Mouse (Mus musculus) stomach, embryonic 15.5 days (tissue): Measurements from ENCODE around the gene Zbtb20. TPM values are rescaled to one million over a fixed set of nuclear protein-coding genes. Genes with fewer than 3 reads are reported as not detected.

ENCODE experiments used
- ATAC-seq: fragments of 200-750 bp; cut with Nextera tagmentation; 2 replicates; pipeline ENCODE4 v1.8.0; 2017; ENCODE audit warnings: low read depth, moderate number of reproducible peaks, moderate TSS enrichment; ENCODE audit not compliant: insufficient read depth, low FRiP score
- H3K27ac ChIP-seq: fragments of 300-500 bp; sonication (generic); 2 replicates; pipeline ENCODE4 v1.5.1; 2015; ENCODE audit warnings: mild to moderate bottlenecking, inconsistent platforms
- H3K27me3 ChIP-seq: fragments of 300-500 bp; sonication (generic); replicated peaks from 2 replicates; pipeline ENCODE4 v1.6.1; 2015; ENCODE audit warnings: inconsistent platforms
- H3K36me3 ChIP-seq: fragments of 300-500 bp; sonication (generic); 2 replicates; pipeline ENCODE4 v1.6.1; 2015; ENCODE audit warnings: inconsistent platforms
- H3K4me1 ChIP-seq: fragments of 300-500 bp; sonication (generic); 2 replicates; pipeline ENCODE4 v1.6.1; 2015; ENCODE audit warnings: inconsistent platforms
- H3K4me2 ChIP-seq: fragments of 300-500 bp; sonication (generic); 2 replicates; pipeline ENCODE4 v1.6.1; 2015; ENCODE audit warnings: mild to moderate bottlenecking, inconsistent platforms
- H3K4me3 ChIP-seq: fragments of 300-500 bp; sonication (generic); replicated peaks from 2 replicates; pipeline ENCODE4 v1.5.1; 2015; ENCODE audit warnings: inconsistent platforms
- H3K9ac ChIP-seq: fragments of 300-500 bp; sonication (generic); 2 replicates; pipeline ENCODE4 v1.6.1; 2015; ENCODE audit warnings: inconsistent platforms
- H3K9me3 ChIP-seq: fragments of 300-500 bp; sonication (generic); 2 replicates; pipeline ENCODE4 v1.6.1; 2016; ENCODE audit warnings: inconsistent platforms
- WGBS: fragments of 180-500 bp; shearing (Covaris S2); methylation state at CpG from one replicate; pipeline ENCODE4 v1.1.7; 2015; 5-methylcytosine and 5-hydroxymethylcytosine counted together
- polyA plus RNA-seq: library from polyadenylated mRNA; unstranded; fragments of >200 nt; fragmentation: Nextera tagmentation; extraction: Ambion mirVana; gene quantifications from 2 replicates; pipeline ENCODE4 v1.2.1, GENCODE M21; 2015

The Zbtb20 gene
- polyA plus RNA-seq, 1 experiment from 2014 or later, result 23.4 TPM

DNA sequence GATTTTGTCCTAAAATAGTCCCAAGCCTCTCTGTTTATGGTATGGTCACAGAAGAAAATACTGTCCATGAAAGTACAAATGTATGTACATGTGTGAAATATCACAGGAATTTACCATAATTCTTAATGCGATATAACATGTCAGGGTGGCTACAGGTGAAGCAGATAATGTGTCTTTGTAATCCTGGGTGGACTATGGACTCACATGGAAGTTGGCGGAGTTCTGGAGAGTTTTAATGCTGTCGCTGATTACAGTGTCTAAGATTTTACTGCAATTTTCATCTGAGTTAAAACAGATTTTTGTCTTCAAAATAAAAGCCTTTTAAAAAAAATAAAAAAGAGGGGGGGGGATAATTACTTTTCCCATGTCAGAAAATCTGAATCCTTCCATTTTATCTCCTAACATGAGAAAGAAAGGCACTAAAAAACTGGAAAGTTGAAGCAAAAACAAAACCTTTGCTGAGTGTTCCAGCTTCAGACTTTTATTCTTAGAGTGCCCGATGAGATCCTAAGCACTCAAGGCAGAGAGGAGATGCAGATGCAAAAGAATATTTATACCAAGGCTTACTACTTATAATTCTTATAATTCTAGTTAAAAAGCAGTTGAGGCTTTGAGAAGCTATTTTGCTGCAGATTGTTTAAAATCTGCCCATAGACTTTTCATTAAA, 509.4 kb downstream of the Zbtb20 start:
- Histone ChIP-seq H3K9me3 (no peaks in the 10 kb centered on the region), H3K4me3 (no peak overlapping the region), H3K4me1 (no peaks in the 10 kb centered on the region), H3K36me3 (no peaks in the 10 kb centered on the region), H3K27me3 (no peaks in the 10 kb centered on the region), H3K9ac (no peak overlapping the region), H3K4me2 (no peak overlapping the region), H3K27ac (no peak overlapping the region)
- no peak for ATAC-seq
- WGBS, result 65% methylated on average over 4 of the region's 4 CpGs

DNA sequence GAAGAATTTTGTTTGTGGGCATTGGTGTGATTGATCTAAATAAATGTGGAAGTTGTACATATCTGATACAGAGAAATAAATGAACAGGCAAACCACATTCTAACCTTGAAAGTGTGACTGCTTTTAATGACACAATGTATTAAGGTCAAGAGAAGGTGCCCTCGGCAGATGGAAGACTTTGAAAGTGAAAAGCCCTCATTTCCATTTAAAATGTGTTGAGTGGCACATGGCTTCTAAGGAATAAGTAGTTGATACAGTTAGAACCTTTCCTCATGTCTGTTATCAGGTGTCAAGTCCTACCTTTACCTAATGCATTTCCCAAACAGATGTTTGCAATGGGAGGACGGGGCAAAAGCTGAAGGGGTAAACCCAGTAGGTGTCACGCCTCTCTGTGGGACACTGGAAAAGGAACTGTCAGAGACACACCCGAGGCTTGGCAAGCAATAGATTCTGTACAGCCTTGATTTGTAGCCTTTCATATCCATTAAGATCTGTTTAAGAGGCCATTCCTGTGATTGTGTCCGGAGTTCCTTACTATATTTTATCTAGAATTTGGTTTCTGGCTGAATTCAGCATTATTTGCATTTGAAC, 510.0 kb downstream of the Zbtb20 start:
- 59% methylated on average over 5 of the region's 5 CpGs for WGBS
- Histone ChIP-seq H3K4me3 (no peak overlapping the region), H3K27ac (no peak overlapping the region), H3K36me3 (no peaks in the 10 kb centered on the region), H3K27me3 (no peaks in the 10 kb centered on the region), H3K9ac (no peak overlapping the region), H3K9me3 (no peaks in the 10 kb centered on the region), H3K4me2 (no peak overlapping the region), H3K4me1 (no peaks in the 10 kb centered on the region)
- ATAC-seq, result no peak

DNA sequence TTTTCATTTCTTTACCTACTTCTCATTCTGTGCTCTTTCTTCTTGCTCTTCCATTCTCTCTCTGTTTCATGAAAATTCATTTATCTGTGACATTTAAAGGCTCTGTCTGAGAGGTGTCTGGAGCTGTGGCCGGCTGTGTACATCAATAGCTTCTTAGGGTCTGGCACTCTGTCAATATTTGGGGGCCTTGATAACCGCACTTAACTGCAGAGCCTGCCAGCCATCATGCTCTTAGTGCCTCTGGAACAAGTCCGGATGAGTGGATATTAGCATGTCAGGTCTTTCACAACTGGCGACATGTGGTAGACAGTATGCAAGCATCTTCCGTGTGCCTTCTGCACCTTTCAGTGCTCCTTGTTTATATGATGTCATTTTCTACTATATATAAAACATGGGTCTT, 510.7 kb downstream of the Zbtb20 start:
- no peak for ATAC-seq
- Histone ChIP-seq H3K36me3 (no peaks in the 10 kb centered on the region), H3K9me3 (no peaks in the 10 kb centered on the region), H3K4me3 (no peak overlapping the region), H3K4me1 (no peaks in the 10 kb centered on the region), H3K4me2 (no peak overlapping the region), H3K9ac (no peak overlapping the region), H3K27ac (no peak overlapping the region), H3K27me3 (no peaks in the 10 kb centered on the region)
- WGBS, result 57% methylated on average over 5 of the region's 5 CpGs

DNA sequence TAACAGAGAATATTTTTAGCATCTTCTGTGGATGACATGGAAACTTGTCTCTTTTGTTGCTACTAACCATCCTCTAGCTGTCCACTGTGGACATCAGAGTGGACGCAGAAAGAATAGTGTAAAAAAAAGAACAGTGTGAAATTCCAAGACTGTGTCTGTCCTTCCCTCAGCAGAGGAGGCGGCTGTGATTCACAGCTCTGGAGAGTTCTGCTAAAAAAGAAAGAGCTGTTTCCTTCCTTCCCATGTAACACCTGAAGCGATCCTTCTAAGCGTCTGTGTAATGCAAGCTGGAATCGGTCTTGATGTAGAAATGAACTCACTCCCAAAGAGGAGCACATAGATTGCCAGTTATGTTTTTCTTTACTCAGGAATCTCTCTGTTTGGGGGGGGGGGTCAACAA, 512.7 kb downstream of the Zbtb20 start:
- H3K4me2 ChIP-seq, result no peak overlapping the region
- H3K27ac ChIP-seq, result no peak overlapping the region
- 87% methylated on average over 5 of the region's 5 CpGs for WGBS
- H3K27me3 ChIP-seq, result no peaks in the 10 kb centered on the region
- no peaks in the 10 kb centered on the region for H3K4me1 ChIP-seq
- H3K36me3 ChIP-seq, result no peaks in the 10 kb centered on the region
- no peak for ATAC-seq
- H3K4me3 ChIP-seq, result no peak overlapping the region
- H3K9me3 ChIP-seq, result no peaks in the 10 kb centered on the region
- no peak overlapping the region for H3K9ac ChIP-seq

DNA sequence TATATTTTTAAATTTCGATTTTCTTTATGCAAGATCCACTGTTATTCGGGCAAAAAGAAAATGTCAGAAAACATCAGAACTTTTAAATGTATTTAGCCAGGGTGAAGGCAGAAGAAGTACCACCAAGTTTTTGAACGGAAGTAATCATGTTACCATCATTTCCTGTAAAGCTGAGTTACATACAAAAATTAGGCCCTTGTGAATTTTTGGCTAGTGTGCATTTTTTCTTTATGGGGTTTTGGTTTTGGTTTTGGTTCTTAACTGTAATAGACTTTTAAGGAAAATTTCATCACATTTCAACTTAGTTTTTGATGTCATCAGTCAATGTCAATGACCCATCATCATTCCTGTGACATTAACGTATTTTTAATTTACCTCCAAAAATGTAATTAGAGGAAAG, 514.7 kb downstream of the Zbtb20 start:
- 91% methylated on average over 4 of the region's 4 CpGs for WGBS
- H3K9ac ChIP-seq, result no peak overlapping the region
- H3K4me3 ChIP-seq, result no peak overlapping the region
- no peak overlapping the region for H3K27ac ChIP-seq
- no peak for ATAC-seq
- H3K36me3 ChIP-seq, result no peaks in the 10 kb centered on the region
- no peaks in the 10 kb centered on the region for H3K27me3 ChIP-seq
- no peak overlapping the region for H3K4me2 ChIP-seq
- H3K4me1 ChIP-seq, result no peaks in the 10 kb centered on the region
- no peaks in the 10 kb centered on the region for H3K9me3 ChIP-seq

DNA sequence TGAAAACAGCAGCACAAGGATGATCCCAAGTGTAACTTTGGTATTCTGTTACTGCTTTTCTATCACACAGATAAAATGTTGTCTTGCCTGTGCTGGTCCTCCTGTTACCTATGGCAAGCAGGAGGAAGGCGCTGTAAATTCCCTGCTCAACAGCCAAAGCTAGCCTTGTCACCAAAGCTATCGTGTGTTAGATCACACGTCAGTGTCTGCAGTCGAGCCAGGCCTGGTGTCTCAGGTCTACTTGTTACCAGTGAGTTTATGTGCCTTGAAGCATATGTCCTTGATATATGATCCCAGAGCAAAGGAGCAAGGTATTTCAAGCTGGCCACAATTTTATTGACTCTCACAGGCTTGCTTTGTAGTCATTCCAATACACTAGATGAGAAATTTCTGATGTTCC, 517.7 kb downstream of the Zbtb20 start:
- no peak for ATAC-seq
- H3K9ac ChIP-seq, result no peak overlapping the region
- H3K27ac ChIP-seq, result no peak overlapping the region
- no peaks in the 10 kb centered on the region for H3K4me1 ChIP-seq
- no peak overlapping the region for H3K4me3 ChIP-seq
- no peaks in the 10 kb centered on the region for H3K27me3 ChIP-seq
- no peak overlapping the region for H3K4me2 ChIP-seq
- WGBS, result 79% methylated on average over 4 of the region's 4 CpGs
- no peaks in the 10 kb centered on the region for H3K9me3 ChIP-seq
- no peaks in the 10 kb centered on the region for H3K36me3 ChIP-seq

DNA sequence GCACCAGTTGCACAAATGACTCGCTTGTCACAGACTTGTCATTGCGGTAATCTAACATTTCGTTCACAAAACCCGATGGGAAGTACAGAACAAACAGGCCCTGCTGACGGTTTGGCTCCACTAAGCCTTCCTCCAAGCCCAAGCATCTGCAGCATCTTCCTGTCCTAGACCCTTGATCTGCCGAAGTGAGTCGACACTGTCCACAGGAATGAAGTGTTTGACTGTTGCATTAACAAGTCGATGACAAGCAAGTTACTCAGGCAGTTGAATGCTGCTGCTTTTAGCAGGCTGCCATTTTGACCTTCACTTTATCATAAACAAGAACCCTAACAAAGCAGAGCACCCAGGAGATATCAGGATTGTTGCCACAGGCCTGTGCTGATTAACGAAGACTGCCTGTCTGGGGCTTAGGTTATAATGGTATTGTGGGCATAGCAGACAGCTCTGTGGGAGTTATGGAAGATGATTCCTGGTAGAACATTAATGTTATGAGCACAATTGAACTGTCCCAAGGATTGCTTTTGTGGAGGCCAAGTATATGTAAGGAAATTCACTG, 518.4 kb downstream of the Zbtb20 start:
- no peak for ATAC-seq
- Histone ChIP-seq H3K4me2 (no peak overlapping the region), H3K4me1 (no peaks in the 10 kb centered on the region), H3K9ac (no peak overlapping the region), H3K9me3 (no peaks in the 10 kb centered on the region), H3K36me3 (no peaks in the 10 kb centered on the region), H3K27me3 (no peaks in the 10 kb centered on the region), H3K4me3 (no peak overlapping the region), H3K27ac (no peak overlapping the region)
- 62% methylated on average over 9 of the region's 9 CpGs for WGBS

DNA sequence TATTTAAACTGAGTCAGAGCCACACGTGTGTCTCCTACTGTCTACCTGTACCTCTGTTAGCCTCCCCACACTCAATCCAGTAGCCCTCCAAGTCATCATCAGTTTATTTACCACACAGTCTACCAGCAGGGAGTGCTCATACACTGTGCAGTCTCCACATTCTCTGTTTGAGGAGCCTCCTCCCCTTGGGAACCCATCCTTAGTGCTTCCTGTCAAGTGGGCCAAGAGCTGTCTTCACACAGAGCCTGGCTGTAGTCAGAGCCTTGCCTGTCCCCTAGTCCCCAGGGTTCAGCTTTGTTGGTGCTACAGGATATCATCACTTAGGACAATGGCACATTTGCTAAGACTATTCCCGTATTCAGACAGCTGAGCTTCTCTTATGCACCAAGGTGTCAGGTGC, 519.1 kb downstream of the Zbtb20 start:
- no peaks in the 10 kb centered on the region for H3K9me3 ChIP-seq
- H3K27me3 ChIP-seq, result no peaks in the 10 kb centered on the region
- WGBS, result 83% methylated on average over 2 of the region's 2 CpGs
- H3K4me1 ChIP-seq, result no peaks in the 10 kb centered on the region
- ATAC-seq, result no peak
- no peak overlapping the region for H3K27ac ChIP-seq
- H3K4me2 ChIP-seq, result no peak overlapping the region
- no peaks in the 10 kb centered on the region for H3K36me3 ChIP-seq
- H3K4me3 ChIP-seq, result no peak overlapping the region
- no peak overlapping the region for H3K9ac ChIP-seq

DNA sequence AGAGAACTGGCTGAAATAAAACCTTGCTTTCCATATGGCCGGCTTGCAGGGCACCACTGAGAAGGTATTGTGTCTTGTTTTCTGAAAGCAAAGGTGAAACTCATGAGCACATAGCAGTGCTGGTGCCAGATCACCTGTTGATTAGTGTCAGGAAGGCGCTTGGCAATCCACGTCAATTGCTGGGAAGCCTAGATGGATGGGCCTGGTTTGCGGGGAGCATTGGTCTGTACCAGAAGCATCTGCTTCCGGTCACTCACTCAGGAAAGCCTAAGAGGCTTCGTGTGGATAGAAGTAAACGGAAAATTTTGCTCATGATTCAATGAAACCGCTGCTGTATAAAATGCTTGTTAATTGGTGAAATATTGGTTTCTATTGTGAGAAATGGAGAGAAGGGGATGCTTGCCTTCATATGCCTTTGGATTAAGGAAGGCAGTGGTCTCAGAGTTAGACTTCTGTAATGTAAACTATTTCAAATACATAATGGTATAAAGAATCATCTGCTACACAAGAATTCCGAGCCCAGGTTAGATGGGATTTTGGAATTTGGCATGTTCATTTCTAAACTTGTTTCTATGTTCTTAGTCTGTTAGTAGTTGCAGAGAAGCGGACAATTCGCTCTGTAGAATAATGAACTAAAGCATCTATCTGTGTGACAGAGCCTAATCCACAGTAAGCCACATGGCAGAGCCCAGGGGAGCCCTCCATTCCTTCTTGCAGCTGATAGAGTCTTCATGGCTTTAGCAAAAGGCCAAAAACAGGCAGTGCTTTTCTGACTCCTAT, 521.4 kb downstream of the Zbtb20 start:
- no peaks in the 10 kb centered on the region for H3K36me3 ChIP-seq
- no peak for ATAC-seq
- no peak overlapping the region for H3K9ac ChIP-seq
- no peak overlapping the region for H3K4me2 ChIP-seq
- no peaks in the 10 kb centered on the region for H3K9me3 ChIP-seq
- no peak overlapping the region for H3K27ac ChIP-seq
- 86% methylated on average over 11 of the region's 11 CpGs for WGBS
- no peak overlapping the region for H3K4me3 ChIP-seq
- H3K4me1 ChIP-seq, result no peaks in the 10 kb centered on the region
- H3K27me3 ChIP-seq, result no peaks in the 10 kb centered on the region

DNA sequence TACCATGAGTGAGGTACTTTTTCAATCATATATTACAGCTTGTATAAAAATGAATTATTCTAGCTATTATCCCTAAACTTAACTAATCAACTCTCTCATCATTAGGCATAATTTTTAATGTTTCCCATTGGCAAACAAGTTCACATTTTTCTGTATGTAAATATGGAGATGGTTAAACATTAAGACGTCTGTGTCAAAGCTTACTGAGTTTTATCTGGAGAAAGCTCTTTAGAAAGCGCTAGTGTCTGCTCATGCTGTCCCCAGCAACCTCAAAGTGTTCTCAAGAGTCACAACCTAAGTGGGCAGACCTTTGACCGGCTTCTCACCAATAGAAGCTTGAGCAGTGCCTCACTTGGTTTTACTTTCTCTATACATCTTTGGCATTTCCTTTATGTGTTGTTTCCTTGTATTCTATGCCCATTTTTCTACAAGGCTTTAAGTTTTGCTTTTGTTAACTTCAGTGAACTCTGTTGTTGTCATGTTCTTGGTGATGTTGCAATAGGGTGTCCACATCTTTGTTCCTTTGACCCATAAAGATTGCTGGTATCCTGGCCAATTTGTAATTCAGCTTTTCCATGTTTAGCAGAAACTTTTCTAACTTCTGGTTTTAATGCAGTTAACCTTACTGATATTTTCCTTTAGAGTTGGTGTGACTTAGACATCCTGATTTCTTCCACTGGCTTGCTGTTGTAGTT, 522.1 kb downstream of the Zbtb20 start:
- no peak overlapping the region for H3K9ac ChIP-seq
- H3K4me1 ChIP-seq, result no peaks in the 10 kb centered on the region
- H3K36me3 ChIP-seq, result no peaks in the 10 kb centered on the region
- no peak for ATAC-seq
- H3K27ac ChIP-seq, result no peak overlapping the region
- H3K4me3 ChIP-seq, result no peak overlapping the region
- no peaks in the 10 kb centered on the region for H3K9me3 ChIP-seq
- H3K4me2 ChIP-seq, result no peak overlapping the region
- 70% methylated on average over 3 of the region's 3 CpGs for WGBS
- H3K27me3 ChIP-seq, result no peaks in the 10 kb centered on the region

DNA sequence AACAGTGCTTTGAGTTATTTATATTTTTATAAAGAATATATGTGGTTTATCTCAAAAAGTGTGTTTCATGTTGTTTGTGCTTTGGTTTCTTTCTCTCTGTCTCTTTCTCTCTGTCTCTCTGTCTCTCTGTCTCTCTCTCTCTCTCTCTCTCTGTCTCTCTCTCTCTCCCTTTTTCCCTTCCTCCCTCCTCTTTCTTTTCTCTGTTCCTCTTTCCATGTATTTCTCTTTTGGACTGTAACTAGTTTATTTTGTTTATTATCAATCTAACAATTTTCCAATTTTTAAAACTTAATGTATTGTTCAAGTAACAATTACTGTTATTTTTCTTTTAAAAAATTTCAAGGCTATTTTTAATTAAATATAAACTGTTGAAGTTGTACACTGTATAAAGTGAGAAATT, 523.7 kb downstream of the Zbtb20 start:
- H3K9me3 ChIP-seq, result no peaks in the 10 kb centered on the region
- no peak overlapping the region for H3K4me3 ChIP-seq
- H3K4me1 ChIP-seq, result no peaks in the 10 kb centered on the region
- no peak for ATAC-seq
- no peak overlapping the region for H3K4me2 ChIP-seq
- H3K9ac ChIP-seq, result no peak overlapping the region
- H3K27me3 ChIP-seq, result no peaks in the 10 kb centered on the region
- H3K36me3 ChIP-seq, result no peaks in the 10 kb centered on the region
- no peak overlapping the region for H3K27ac ChIP-seq

DNA sequence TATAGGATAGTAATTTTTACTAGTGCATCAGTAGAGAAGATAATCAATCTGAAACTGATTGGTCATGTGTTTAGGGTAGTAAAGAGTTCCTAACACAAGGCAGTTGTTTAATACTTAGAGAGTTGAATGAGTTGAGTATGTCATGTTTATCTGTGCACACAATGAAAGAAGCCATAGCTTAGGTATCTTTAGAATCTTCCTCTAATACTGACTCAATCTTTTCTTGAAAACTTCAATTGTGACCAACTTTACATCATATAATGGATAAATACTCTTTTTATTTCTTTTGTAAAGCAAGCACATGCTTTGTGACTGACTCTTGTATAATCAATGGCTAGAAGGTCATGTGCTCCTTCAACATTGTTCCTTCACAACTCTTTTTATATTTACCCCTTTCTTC, 524.4 kb downstream of the Zbtb20 start:
- Histone ChIP-seq H3K4me3 (no peak overlapping the region), H3K9ac (no peak overlapping the region), H3K36me3 (no peaks in the 10 kb centered on the region), H3K27ac (no peak overlapping the region), H3K27me3 (no peaks in the 10 kb centered on the region), H3K9me3 (no peaks in the 10 kb centered on the region), H3K4me1 (no peaks in the 10 kb centered on the region), H3K4me2 (no peak overlapping the region)
- no peak for ATAC-seq
